Mouse (Mus musculus) large intestine, adult 2 months (tissue): ENCODE measurements around the gene C1qtnf2. TPM values are rescaled to one million over a fixed set of nuclear protein-coding genes. Genes with fewer than 3 reads are reported as not detected.

Experiments
- DNase-seq: peaks from one replicate; pipeline ENCODE4 v3.0.0-alpha.2; 2012; ENCODE audit warnings: low read depth, low spot score
- WGBS: fragments of 180-500 bp; shearing (Covaris S2); methylation state at CpG from one replicate; pipeline ENCODE4 v1.1.7; 2018; 5-methylcytosine and 5-hydroxymethylcytosine counted together
- polyA plus RNA-seq: library from polyadenylated mRNA; depleted of rRNA; stranded (reverse); fragments of >200 nt; gene quantifications from 2 replicates; pipeline ENCODE4 v1.2.3, GENCODE M21; 2012; rRNA removed

C1qtnf2 gene
- polyA plus RNA-seq, 1 experiment: 8.6 TPM

GRCm38 (mm10) chr11:43528078-43528682 is 54.1 kb downstream of the C1qtnf2 start:
- no peak for DNase-seq
- WGBS: 1% methylated on average over 25 of the region's 25 CpGs

GRCm38 (mm10) chr11:43528683-43529499 is 54.8 kb downstream of the C1qtnf2 start, which contains the start of gene Ccnjl:
Ccnjl (plus strand) TSS chr11:43528784.
- no peak for DNase-seq
- WGBS: under 1% methylated on average over 79 of the region's 79 CpGs

- DNase-seq: no peak
- 77% methylated on average over 3 of the region's 3 CpGs for WGBS
Observed at GRCm38 (mm10) chr11:43530043-43530442, 56.0 kb downstream of the C1qtnf2 start.

- DNase-seq: no peak
- 80% methylated on average over 5 of the region's 5 CpGs for WGBS
Observed at GRCm38 (mm10) chr11:43531619-43532018, 57.5 kb downstream of the C1qtnf2 start.

- DNase-seq: no peak
- 94% methylated on average over 6 of the region's 6 CpGs for WGBS
Observed at GRCm38 (mm10) chr11:43537074-43537473, 63.0 kb downstream of the C1qtnf2 start.

DNA sequence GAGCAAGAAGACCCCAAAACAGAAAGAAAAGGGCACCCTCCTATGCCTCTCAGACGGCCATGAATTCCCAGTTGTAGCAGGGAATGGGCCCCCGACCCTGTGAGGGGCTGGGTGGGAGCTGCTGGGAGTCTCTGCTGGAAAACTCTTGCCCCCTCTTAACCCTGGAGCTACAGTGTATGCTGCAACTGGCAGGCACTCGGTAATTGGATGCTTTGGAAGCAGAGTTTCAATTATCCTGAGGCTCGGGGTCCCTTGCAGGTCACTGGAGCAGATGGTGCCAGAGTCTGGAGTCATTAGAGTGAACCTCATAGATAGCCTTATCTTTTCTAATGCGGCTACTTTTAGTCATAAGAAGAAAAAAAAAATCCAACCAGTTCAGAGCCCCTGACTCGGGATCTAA is 65.8 kb downstream of the C1qtnf2 start:
- 81% methylated on average over 6 of the region's 6 CpGs for WGBS
- no peak for DNase-seq

Other genes with a start within 250 kb of the C1qtnf2 start
- gene Pttg1, start 48.0 kb upstream of the C1qtnf2 start, polyA plus RNA-seq: 29.5 and 34.5 TPM in 2 replicates
- gene Slu7, start 40.5 kb upstream of the C1qtnf2 start, polyA plus RNA-seq: 3.4 and 4.0 TPM in 2 replicates
- gene Ccnjl, start 54.5 kb downstream of the C1qtnf2 start, polyA plus RNA-seq: 7.0 and 9.5 TPM in 2 replicates
- gene 4933415A04Rik, start 112.8 kb downstream of the C1qtnf2 start, polyA plus RNA-seq: 1.1 TPM in 2 replicates
- 632 and 6,441 TPM in 2 replicates for gene Fabp6, start 127.3 kb downstream of the C1qtnf2 start, polyA plus RNA-seq
- 10.4 and 14.5 TPM in 2 replicates for gene Pwwp2a, start 207.7 kb downstream of the C1qtnf2 start, polyA plus RNA-seq